Mouse (Mus musculus) thymus, adult 2 months (tissue): ENCODE data around the gene Atg7.

Experiments used
- CTCF ChIP-seq: fragments of 200-500 bp; IDR thresholded peaks from 2 replicates; pipeline ENCODE4 v1.5.1; 2012; ENCODE audit warnings: mild to moderate bottlenecking, control low read depth, low read length, moderate library complexity, borderline replicate concordance; ENCODE audit not compliant: control insufficient read depth, poor library complexity, insufficient read depth; ENCODE audit errors: extremely low read depth
- POLR2A ChIP-seq: fragments of 200-500 bp; IDR thresholded peaks from 2 replicates; pipeline ENCODE4 v1.6.1; 2012; ENCODE audit warnings: mild to moderate bottlenecking, low read length, control low read depth, moderate library complexity; ENCODE audit not compliant: control insufficient read depth, poor library complexity, insufficient read depth; ENCODE audit errors: extremely low read depth

DNA sequence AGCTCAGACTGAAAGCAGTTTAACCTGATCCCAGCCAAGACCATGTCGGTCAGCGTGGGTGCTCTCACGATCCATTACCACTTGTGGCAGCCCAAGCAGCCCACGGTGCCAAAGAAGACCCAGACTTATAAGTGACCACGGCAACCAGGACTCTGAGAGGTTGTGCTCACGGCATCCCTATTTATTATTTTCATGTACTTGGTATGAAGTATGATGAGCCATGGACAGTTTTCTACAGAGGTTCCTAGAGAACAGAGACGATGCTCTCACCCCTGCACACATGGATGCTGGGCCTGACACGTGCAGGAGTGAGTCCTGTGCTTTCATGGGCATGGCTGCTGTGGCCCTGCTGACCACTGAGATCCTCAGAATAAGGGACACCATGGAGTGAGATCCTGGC lies 100.2 kb downstream of the Atg7 start:
- TF ChIP-seq POLR2A (no peak), CTCF (no peak)
